Mouse (Mus musculus): Measurements from ENCODE around the gene Prkcq.
A peak's percentile ranks its signal among the peaks of the same experiment; 100 is the strongest.

The Prkcq gene

GRCm38 (mm10) chr2:11187166-11187565 lies 15.3 kb downstream of the Prkcq start:
- peak; percentile 50 to 80 for DNase-seq

- no peak for DNase-seq
Measured at GRCm38 (mm10) chr2:11188279-11188678, 16.4 kb downstream of the Prkcq start.

- no peak for DNase-seq
Measured at GRCm38 (mm10) chr2:11189150-11189767, 17.4 kb downstream of the Prkcq start.

GRCm38 (mm10) chr2:11192281-11193098 lies 20.6 kb downstream of the Prkcq start:
- no peak for DNase-seq

- DNase-seq: peak in 1 of 2 experiments; percentile 71
Measured at GRCm38 (mm10) chr2:11193099-11193618, 21.3 kb downstream of the Prkcq start.

GRCm38 (mm10) chr2:11194732-11195340 lies 22.9 kb downstream of the Prkcq start:
- peak in 1 of 2 experiments; percentile 53 for DNase-seq

- no peak for DNase-seq
Measured at GRCm38 (mm10) chr2:11196071-11196470, 24.2 kb downstream of the Prkcq start.

- DNase-seq: no peak
Measured at GRCm38 (mm10) chr2:11196952-11197559, 25.1 kb downstream of the Prkcq start.

GRCm38 (mm10) chr2:11199624-11200023 lies 27.7 kb downstream of the Prkcq start:
- no peak for DNase-seq

GRCm38 (mm10) chr2:11202841-11203240 lies 30.9 kb downstream of the Prkcq start:
- no peak for DNase-seq

GRCm38 (mm10) chr2:11203261-11203660 lies 31.4 kb downstream of the Prkcq start:
- no peak for DNase-seq

- DNase-seq: peak; percentile 58 to 80
Measured at GRCm38 (mm10) chr2:11204232-11204631, 32.3 kb downstream of the Prkcq start.

GRCm38 (mm10) chr2:11204961-11205360 lies 33.1 kb downstream of the Prkcq start:
- no peak for DNase-seq

GRCm38 (mm10) chr2:11205720-11206119 lies 33.8 kb downstream of the Prkcq start:
- DNase-seq: no peak

- DNase-seq: no peak
Measured at GRCm38 (mm10) chr2:11208263-11208662, 36.4 kb downstream of the Prkcq start.

GRCm38 (mm10) chr2:11209335-11209734 lies 37.4 kb downstream of the Prkcq start:
- DNase-seq: no peak

GRCm38 (mm10) chr2:11210241-11210916 lies 38.5 kb downstream of the Prkcq start:
- no peak for DNase-seq

GRCm38 (mm10) chr2:11211961-11212562 lies 40.2 kb downstream of the Prkcq start:
- DNase-seq: no peak

GRCm38 (mm10) chr2:11216421-11216820 lies 44.5 kb downstream of the Prkcq start:
- no peak for DNase-seq

- no peak for DNase-seq
Measured at GRCm38 (mm10) chr2:11216847-11217246, 44.9 kb downstream of the Prkcq start.

GRCm38 (mm10) chr2:11218122-11218521 lies 46.2 kb downstream of the Prkcq start:
- no peak for DNase-seq

GRCm38 (mm10) chr2:11219262-11219661 lies 47.4 kb downstream of the Prkcq start:
- DNase-seq: no peak
